Mouse (Mus musculus): Measurements from ENCODE around the gene Slc17a9. TPM values are rescaled to one million over a fixed set of nuclear protein-coding genes. Genes with fewer than 3 reads are reported as not detected.

The Slc17a9 gene
- polyA plus RNA-seq, 1 experiment from 2014 or later: 1.5 TPM

DNA sequence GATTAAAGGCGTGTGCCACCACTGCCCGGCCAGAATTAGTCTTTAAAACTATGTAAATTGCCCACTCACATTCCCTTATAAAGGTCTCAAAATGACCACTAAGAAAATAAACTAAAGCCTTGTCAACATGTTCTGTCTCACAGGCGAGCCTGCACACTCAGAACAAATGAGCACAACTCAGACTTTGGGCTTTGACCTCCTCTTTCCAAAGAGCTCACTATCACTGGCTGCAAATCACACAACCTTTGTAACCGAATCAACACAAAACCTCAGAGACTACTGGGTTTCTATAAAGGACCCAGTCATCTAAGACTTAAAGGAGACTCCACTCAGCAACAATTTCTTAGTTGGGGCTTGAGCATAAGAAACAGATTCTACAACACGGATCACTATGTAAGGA lies 24.6 kb upstream of the Slc17a9 start:
- H3K27ac ChIP-seq (ENCODE audit: low read length): no peak overlapping the region
- 61% methylated on average over 5 of the region's 5 CpGs for WGBS
- ATAC-seq (ENCODE audit: low read depth): no peak
- no peaks in the 10 kb centered on the region for H3K27me3 ChIP-seq (ENCODE audit: control insufficient read depth, insufficient read depth, low read depth, low read length)
- H3K9ac ChIP-seq (ENCODE audit: low read length): peak overlapping the region; percentile 93
- H3K4me1 ChIP-seq (replicated peaks; ENCODE audit: control insufficient read depth, insufficient read depth, low read length): peaks cover 30% of the 10 kb centered on the region
- no peaks in the 10 kb centered on the region for H3K9me3 ChIP-seq (ENCODE audit: control insufficient read depth, low read length)
- H3K4me2 ChIP-seq (ENCODE audit: low read depth, low read length): peak overlapping the region; percentile 89
- H3K4me3 ChIP-seq (ENCODE audit: low read length): peak overlapping the region; percentile 87
- no peaks in the 10 kb centered on the region for H3K36me3 ChIP-seq (ENCODE audit: control insufficient read depth, insufficient read depth, low read length)

GRCm38 (mm10) chr2:180701053-180701766 lies 23.9 kb upstream of the Slc17a9 start:
- Histone ChIP-seq H3K4me2 (ENCODE audit: low read depth, low read length) (peak overlapping the region; percentile 89), H3K27me3 (ENCODE audit: control insufficient read depth, insufficient read depth, low read depth, low read length) (no peaks in the 10 kb centered on the region), H3K9ac (ENCODE audit: low read length) (peak overlapping the region; percentile 93), H3K36me3 (ENCODE audit: control insufficient read depth, insufficient read depth, low read length) (no peaks in the 10 kb centered on the region), H3K4me3 (ENCODE audit: low read length) (peak overlapping the region; percentile 87), H3K27ac (ENCODE audit: low read length) (peak overlapping the region; percentile 96), H3K9me3 (ENCODE audit: control insufficient read depth, low read length) (no peaks in the 10 kb centered on the region), H3K4me1 (replicated peaks; ENCODE audit: control insufficient read depth, insufficient read depth, low read length) (peaks cover 30% of the 10 kb centered on the region)
- 3% methylated on average over 26 of the region's 26 CpGs for WGBS
- no peak; the same call in 1 of the 2 replicates for ATAC-seq (ENCODE audit: low read depth)

GRCm38 (mm10) chr2:180701767-180702621 lies 23.1 kb upstream of the Slc17a9 start:
- Histone ChIP-seq H3K4me1 (replicated peaks; ENCODE audit: control insufficient read depth, insufficient read depth, low read length) (peaks cover 30% of the 10 kb centered on the region), H3K9ac (ENCODE audit: low read length) (peak overlapping the region; percentile 93), H3K4me3 (ENCODE audit: low read length) (peak overlapping the region; percentile 87), H3K36me3 (ENCODE audit: control insufficient read depth, insufficient read depth, low read length) (no peaks in the 10 kb centered on the region), H3K27ac (ENCODE audit: low read length) (peak overlapping the region; percentile 96), H3K9me3 (ENCODE audit: control insufficient read depth, low read length) (no peaks in the 10 kb centered on the region), H3K4me2 (ENCODE audit: low read depth, low read length) (peak overlapping the region; percentile 89), H3K27me3 (ENCODE audit: control insufficient read depth, insufficient read depth, low read depth, low read length) (no peaks in the 10 kb centered on the region)
- WGBS: under 1% methylated on average over 66 of the region's 66 CpGs
- peak; percentile 96 for ATAC-seq (ENCODE audit: low read depth)

- Histone ChIP-seq H3K4me3 (ENCODE audit: low read length) (peak overlapping the region; percentile 87), H3K4me2 (ENCODE audit: low read depth, low read length) (peak overlapping the region; percentile 81), H3K4me1 (replicated peaks; ENCODE audit: control insufficient read depth, insufficient read depth, low read length) (peaks cover 30% of the 10 kb centered on the region), H3K27ac (ENCODE audit: low read length) (peak overlapping the region; percentile 96), H3K9me3 (ENCODE audit: control insufficient read depth, low read length) (no peaks in the 10 kb centered on the region), H3K9ac (ENCODE audit: low read length) (peak overlapping the region; percentile 93), H3K27me3 (ENCODE audit: control insufficient read depth, insufficient read depth, low read depth, low read length) (no peaks in the 10 kb centered on the region), H3K36me3 (ENCODE audit: control insufficient read depth, insufficient read depth, low read length) (no peaks in the 10 kb centered on the region)
- 23% methylated on average over 4 of the region's 4 CpGs for WGBS
- no peak for ATAC-seq (ENCODE audit: low read depth)
Measured at GRCm38 (mm10) chr2:180702701-180703149, 22.3 kb upstream of the Slc17a9 start.

DNA sequence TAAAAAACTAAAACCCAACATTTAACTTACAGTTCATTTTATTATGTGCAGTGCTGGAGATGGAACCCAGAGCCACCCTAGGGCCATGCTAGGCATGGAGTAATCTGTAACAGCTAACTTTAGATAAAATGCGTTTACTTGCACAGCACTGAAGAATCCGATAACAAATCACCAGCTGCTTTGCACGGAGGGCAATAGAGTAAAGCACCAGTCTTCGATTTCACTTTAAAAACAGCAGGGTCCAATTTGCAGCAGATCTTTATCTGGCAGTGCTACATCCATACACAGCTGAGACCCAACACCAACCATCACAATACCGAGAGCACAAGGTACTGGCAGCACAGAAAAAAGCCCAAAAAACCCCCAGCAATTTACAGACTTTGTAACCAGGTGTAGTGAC lies 21.9 kb upstream of the Slc17a9 start:
- WGBS: 67% methylated on average over 5 of the region's 5 CpGs
- H3K36me3 ChIP-seq (ENCODE audit: control insufficient read depth, insufficient read depth, low read length): no peaks in the 10 kb centered on the region
- peak overlapping the region; percentile 96 for H3K27ac ChIP-seq (ENCODE audit: low read length)
- no peak overlapping the region for H3K4me3 ChIP-seq (ENCODE audit: low read length)
- no peaks in the 10 kb centered on the region for H3K27me3 ChIP-seq (ENCODE audit: control insufficient read depth, insufficient read depth, low read depth, low read length)
- peak overlapping the region; percentile 81; the same call in 1 of the 2 replicates for H3K4me2 ChIP-seq (ENCODE audit: low read depth, low read length)
- ATAC-seq (ENCODE audit: low read depth): no peak
- H3K4me1 ChIP-seq (replicated peaks; ENCODE audit: control insufficient read depth, insufficient read depth, low read length): peaks cover 32% of the 10 kb centered on the region
- peak overlapping the region; percentile 93; the same call in 1 of the 2 replicates for H3K9ac ChIP-seq (ENCODE audit: low read length)
- no peaks in the 10 kb centered on the region for H3K9me3 ChIP-seq (ENCODE audit: control insufficient read depth, low read length)

DNA sequence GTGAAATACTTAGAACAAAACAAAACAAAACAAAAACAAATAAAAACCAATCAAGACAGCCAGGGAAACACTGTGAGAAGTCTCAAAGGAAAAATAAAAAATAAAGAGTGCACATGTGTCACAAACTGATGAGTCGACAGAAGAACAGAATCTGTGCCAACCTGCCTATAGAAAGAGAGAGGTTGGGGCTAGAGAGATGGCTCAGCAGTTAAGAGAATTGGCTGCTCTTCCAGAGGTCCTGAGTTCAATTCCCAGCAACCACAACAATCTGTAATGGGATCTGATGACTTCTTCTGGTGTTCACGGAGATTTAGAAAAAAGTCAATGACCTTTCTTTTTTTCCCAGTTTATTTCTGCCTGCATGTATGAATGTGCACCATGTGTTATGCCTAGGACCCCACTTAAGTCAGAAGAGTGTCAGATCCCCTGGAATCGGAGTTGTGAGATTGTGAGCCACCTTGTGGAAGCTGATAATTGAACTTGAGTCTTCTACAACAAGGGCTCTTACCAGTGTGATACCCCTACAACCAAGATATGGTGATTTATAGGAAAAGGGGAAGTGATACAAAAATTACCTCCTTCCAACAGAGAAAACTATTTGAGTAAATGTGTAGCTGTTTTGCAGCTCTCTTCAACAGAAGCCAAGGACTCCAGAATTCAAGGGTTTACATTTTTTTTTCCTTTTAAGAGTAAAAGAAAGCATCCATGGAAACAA lies 21.3 kb upstream of the Slc17a9 start:
- no peak overlapping the region for H3K4me2 ChIP-seq (ENCODE audit: low read depth, low read length)
- H3K4me1 ChIP-seq (replicated peaks; ENCODE audit: control insufficient read depth, insufficient read depth, low read length): peaks cover 39% of the 10 kb centered on the region
- no peaks in the 10 kb centered on the region for H3K36me3 ChIP-seq (ENCODE audit: control insufficient read depth, insufficient read depth, low read length)
- 77% methylated on average over 3 of the region's 3 CpGs for WGBS
- H3K9ac ChIP-seq (ENCODE audit: low read length): no peak overlapping the region
- no peaks in the 10 kb centered on the region for H3K9me3 ChIP-seq (ENCODE audit: control insufficient read depth, low read length)
- no peak overlapping the region for H3K27ac ChIP-seq (ENCODE audit: low read length)
- no peak for ATAC-seq (ENCODE audit: low read depth)
- no peaks in the 10 kb centered on the region for H3K27me3 ChIP-seq (ENCODE audit: control insufficient read depth, insufficient read depth, low read depth, low read length)
- no peak overlapping the region for H3K4me3 ChIP-seq (ENCODE audit: low read length)

DNA sequence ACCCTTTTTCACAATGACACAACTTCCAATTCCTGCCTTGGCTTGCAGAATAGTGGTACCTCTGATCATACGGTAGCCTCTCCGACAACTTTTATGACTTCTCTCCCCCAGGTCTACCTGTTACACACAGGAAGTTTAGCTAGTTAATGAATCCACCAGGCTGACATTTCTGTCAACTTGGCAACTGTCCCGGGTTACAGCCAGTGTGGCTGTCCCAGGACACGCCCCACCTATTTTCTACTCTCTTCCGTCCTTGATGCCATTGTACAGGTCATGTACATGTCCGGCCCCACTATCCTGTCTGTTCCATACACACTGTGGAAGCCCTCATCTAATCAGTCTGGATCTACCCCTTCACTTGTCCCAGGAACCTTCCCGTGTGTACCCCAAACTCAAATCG lies 20.5 kb upstream of the Slc17a9 start:
- H3K9me3 ChIP-seq (ENCODE audit: control insufficient read depth, low read length): no peaks in the 10 kb centered on the region
- 0 out of 2 replicates have a peak overlapping the region, but pooled peaks have one; percentile 0 for H3K4me2 ChIP-seq (ENCODE audit: low read depth, low read length)
- no peaks in the 10 kb centered on the region for H3K27me3 ChIP-seq (ENCODE audit: control insufficient read depth, insufficient read depth, low read depth, low read length)
- 72% methylated on average over 8 of the region's 8 CpGs for WGBS
- no peak overlapping the region for H3K9ac ChIP-seq (ENCODE audit: low read length)
- H3K27ac ChIP-seq (ENCODE audit: low read length): peak overlapping the region; percentile 3; the same call in 1 of the 2 replicates
- no peak for ATAC-seq (ENCODE audit: low read depth)
- no peak overlapping the region for H3K4me3 ChIP-seq (ENCODE audit: low read length)
- peaks cover 37% of the 10 kb centered on the region for H3K4me1 ChIP-seq (replicated peaks; ENCODE audit: control insufficient read depth, insufficient read depth, low read length)
- H3K36me3 ChIP-seq (ENCODE audit: control insufficient read depth, insufficient read depth, low read length): no peaks in the 10 kb centered on the region

DNA sequence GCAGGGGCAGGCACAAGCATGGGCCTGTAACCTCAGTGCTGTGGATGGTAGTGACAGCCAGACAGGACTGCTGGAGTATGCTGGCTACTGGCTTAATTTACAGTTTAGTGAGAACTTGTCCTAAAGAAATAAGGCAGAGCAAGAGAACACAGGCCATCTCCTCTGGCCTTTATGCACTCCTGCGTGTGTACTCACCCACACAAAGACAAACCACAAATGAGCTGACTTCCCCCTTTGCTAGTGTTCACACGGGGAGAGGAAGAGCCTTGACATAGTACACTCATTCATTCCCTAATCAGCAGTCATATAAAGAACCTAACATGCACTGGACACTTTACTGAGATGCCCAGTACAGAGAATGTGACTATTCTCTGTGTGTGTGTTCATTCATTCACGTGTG lies 20.0 kb upstream of the Slc17a9 start:
- peaks cover 32% of the 10 kb centered on the region for H3K4me1 ChIP-seq (replicated peaks; ENCODE audit: control insufficient read depth, insufficient read depth, low read length)
- H3K4me2 ChIP-seq (ENCODE audit: low read depth, low read length): 0 out of 2 replicates have a peak overlapping the region, but pooled peaks have one; percentile 0
- H3K9me3 ChIP-seq (ENCODE audit: control insufficient read depth, low read length): no peaks in the 10 kb centered on the region
- 77% methylated on average over 3 of the region's 3 CpGs for WGBS
- no peaks in the 10 kb centered on the region for H3K27me3 ChIP-seq (ENCODE audit: control insufficient read depth, insufficient read depth, low read depth, low read length)
- no peaks in the 10 kb centered on the region for H3K36me3 ChIP-seq (ENCODE audit: control insufficient read depth, insufficient read depth, low read length)
- H3K27ac ChIP-seq (ENCODE audit: low read length): peak overlapping the region; percentile 3; the same call in 1 of the 2 replicates
- no peak overlapping the region for H3K9ac ChIP-seq (ENCODE audit: low read length)
- no peak overlapping the region for H3K4me3 ChIP-seq (ENCODE audit: low read length)
- ATAC-seq (ENCODE audit: low read depth): no peak

All from lung, embryonic 16.5 days (tissue).